Mouse (Mus musculus): Measurements from ENCODE around the gene Cdiptos. TPM values are rescaled to one million over a fixed set of nuclear protein-coding genes. Genes with fewer than 3 reads are reported as not detected.

Cdiptos gene
- polyA plus RNA-seq, 2 experiments from 2014 or later, result 0.32 to 1.1 TPM

GRCm38 (mm10) chr7:126975493-126975892 lies 405 bp downstream of the Cdiptos start:
- ATAC-seq, result no peak

- no peak for ATAC-seq
Observed at GRCm38 (mm10) chr7:126967361-126967760, 8.5 kb downstream of the Cdiptos start.

GRCm38 (mm10) chr7:126965568-126965967 lies 10.3 kb downstream of the Cdiptos start:
- ATAC-seq, result no peak

GRCm38 (mm10) chr7:126963548-126964286 lies 12.2 kb downstream of the Cdiptos start:
- no peak for ATAC-seq

- ATAC-seq, result no peak
Observed at GRCm38 (mm10) chr7:126961965-126962364, 13.9 kb downstream of the Cdiptos start.

GRCm38 (mm10) chr7:126961095-126961494 lies 14.8 kb downstream of the Cdiptos start:
- no peak for ATAC-seq

GRCm38 (mm10) chr7:126959780-126960179 lies 16.1 kb downstream of the Cdiptos start:
- ATAC-seq, result no peak

- no peak for ATAC-seq
Observed at GRCm38 (mm10) chr7:126955125-126955524, 20.8 kb downstream of the Cdiptos start.

- ATAC-seq, result no peak
Observed at GRCm38 (mm10) chr7:126952646-126953045, 23.3 kb downstream of the Cdiptos start.

GRCm38 (mm10) chr7:126951741-126952140 lies 24.2 kb downstream of the Cdiptos start:
- ATAC-seq, result no peak

- ATAC-seq, result no peak
Observed at GRCm38 (mm10) chr7:126950647-126951615, 25.0 kb downstream of the Cdiptos start.

GRCm38 (mm10) chr7:126949793-126950646 lies 25.9 kb downstream of the Cdiptos start, which contains the start of gene Sez6l2:
Gene Sez6l2, plus strand, starts transcription at chr7:126950563.
- ATAC-seq, result peak; percentile 81

- no peak for ATAC-seq
Observed at GRCm38 (mm10) chr7:126949403-126949792, 26.5 kb downstream of the Cdiptos start, which contains the start of gene Asphd1. Gene Asphd1, minus strand, starts transcription at chr7:126949582.

- no peak for ATAC-seq
Observed at GRCm38 (mm10) chr7:126948626-126949025, 27.3 kb downstream of the Cdiptos start.

GRCm38 (mm10) chr7:126946530-126946929 lies 29.4 kb downstream of the Cdiptos start:
- ATAC-seq, result no peak

GRCm38 (mm10) chr7:126941801-126942200 lies 34.1 kb downstream of the Cdiptos start:
- ATAC-seq, result no peak

GRCm38 (mm10) chr7:126941171-126941570 lies 34.7 kb downstream of the Cdiptos start:
- ATAC-seq, result no peak

GRCm38 (mm10) chr7:126932652-126933051 lies 43.2 kb downstream of the Cdiptos start:
- no peak for ATAC-seq

GRCm38 (mm10) chr7:126929046-126929445 lies 46.9 kb downstream of the Cdiptos start:
- ATAC-seq, result peak; percentile 35

- peak; percentile 94 for ATAC-seq
Observed at GRCm38 (mm10) chr7:126928384-126929037, 47.4 kb downstream of the Cdiptos start, which contains the start of gene Kctd13. Gene Kctd13, plus strand, starts transcription at chr7:126928879.

- no peak for ATAC-seq
Observed at GRCm38 (mm10) chr7:126926299-126926698, 49.6 kb downstream of the Cdiptos start.

GRCm38 (mm10) chr7:126923999-126924398 lies 51.9 kb downstream of the Cdiptos start:
- no peak for ATAC-seq

All from CD4-positive, CD25-positive, alpha-beta regulatory T cell, adult 4 months (primary cell).